Mouse (Mus musculus) hindlimb bud, embryonic 11.5 days (tissue): ENCODE results near the gene Usp49.

ENCODE experiments used
- DNase-seq: peaks from one replicate; pipeline ENCODE4 v3.0.0-alpha.2; 2012; ENCODE audit warnings: low read depth, low spot score; ENCODE audit errors: extremely low spot score

The Usp49 gene

DNA sequence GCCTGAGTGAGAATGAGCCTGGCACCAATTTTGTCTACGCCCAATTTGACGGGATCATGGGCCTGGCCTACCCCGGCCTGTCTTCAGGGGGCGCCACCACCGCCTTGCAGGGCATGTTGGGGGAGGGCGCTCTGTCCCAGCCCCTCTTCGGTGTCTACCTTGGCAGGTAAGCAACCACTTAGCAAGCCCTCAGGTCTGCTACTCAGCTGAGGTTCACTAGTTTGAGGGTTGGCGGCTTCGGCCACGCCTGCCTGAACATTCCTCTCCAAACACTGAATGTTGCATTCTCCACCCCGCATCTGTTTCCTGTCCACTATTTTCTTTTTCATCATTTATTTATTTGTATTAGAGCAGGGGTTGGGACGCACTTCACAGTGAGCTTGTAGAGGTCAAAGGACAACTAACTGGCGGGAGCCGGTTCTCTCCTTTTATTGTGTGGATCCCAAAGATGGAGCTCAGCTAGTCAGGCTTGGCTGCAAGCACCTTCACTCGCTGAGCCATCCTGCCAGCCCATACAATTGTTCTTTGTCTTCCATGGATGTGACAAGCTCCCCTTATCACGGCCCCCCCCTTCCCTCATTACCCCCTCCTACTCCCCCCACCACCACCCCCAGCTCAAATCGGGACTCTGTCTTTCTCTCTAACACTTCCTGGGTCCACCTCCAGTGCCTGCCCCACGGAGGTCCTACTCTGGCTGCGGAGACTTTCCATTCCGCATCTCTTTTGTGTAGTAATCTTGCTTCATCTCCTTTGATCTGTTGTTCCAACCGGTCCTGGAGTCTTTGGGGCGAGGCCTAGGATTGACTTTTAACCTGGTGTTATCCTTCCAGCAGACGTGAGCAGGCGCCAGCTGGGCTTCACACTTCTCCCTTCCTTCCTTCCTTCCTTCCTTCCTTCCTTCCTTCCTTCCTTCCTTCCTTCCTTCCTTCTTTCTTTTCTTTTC is 100.4 kb downstream of the Usp49 start:
- DNase-seq = no peak

DNA sequence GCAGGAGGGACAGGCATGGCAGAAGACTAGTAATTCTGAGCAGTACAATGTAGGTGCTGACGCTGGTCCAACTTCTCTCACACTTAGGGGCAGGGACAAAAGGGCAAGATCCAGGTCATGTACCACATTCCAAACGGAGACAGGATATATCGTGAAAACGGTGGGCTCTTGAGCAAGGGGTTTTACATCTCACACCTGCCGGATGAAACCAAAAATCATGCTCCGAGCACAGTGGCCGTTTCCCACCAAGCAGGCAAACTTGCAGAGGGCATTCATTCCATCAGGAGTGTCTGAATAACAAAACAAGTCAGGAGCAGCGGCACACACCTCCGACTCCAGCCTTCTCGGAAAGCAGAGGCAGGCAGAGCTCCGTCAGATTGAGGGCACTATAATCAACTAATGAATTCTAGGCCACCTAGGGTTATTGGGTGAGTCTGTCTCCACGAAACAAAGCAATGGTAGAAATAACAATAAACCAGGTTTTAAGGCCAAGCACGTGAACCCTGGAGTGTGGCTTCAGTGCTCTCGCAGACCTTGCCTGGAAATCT is 105.1 kb downstream of the Usp49 start:
- no peak for DNase-seq
